Mouse (Mus musculus) liver, adult 2 months (tissue): Measurements from ENCODE around the gene Prune1. TPM values are rescaled to one million over a fixed set of nuclear protein-coding genes. Genes with fewer than 3 reads are reported as not detected.

Experiments used
- DNase-seq: peaks from one replicate; pipeline ENCODE4 v3.0.0-alpha.2; 2011; ENCODE audit warnings: low read depth, low spot score; ENCODE audit errors: extremely low read depth
- H3K27ac ChIP-seq: fragments of 200-500 bp; replicated peaks from 2 replicates; pipeline ENCODE4 v1.5.1; 2012; ENCODE audit warnings: low read depth, mild to moderate bottlenecking, control low read depth, inconsistent platforms, low read length; ENCODE audit not compliant: insufficient read depth
- H3K27me3 ChIP-seq: fragments of 200-500 bp; 2 replicates; pipeline ENCODE4 v1.6.1; 2012; ENCODE audit warnings: mild to moderate bottlenecking, moderate library complexity, low read length, inconsistent platforms; ENCODE audit not compliant: control insufficient read depth, insufficient read depth
- H3K36me3 ChIP-seq: fragments of 200-500 bp; 2 replicates; pipeline ENCODE4 v1.6.1; 2012; ENCODE audit warnings: low read length, inconsistent platforms; ENCODE audit not compliant: control insufficient read depth, insufficient read depth
- H3K4me1 ChIP-seq: fragments of 200-500 bp; 2 replicates; pipeline ENCODE4 v1.6.1; 2011; ENCODE audit warnings: low read length; ENCODE audit not compliant: control insufficient read depth, insufficient read depth
- H3K4me3 ChIP-seq: fragments of 200-500 bp; 2 replicates; pipeline ENCODE4 v1.5.1; 2011; ENCODE audit warnings: low read depth, mild to moderate bottlenecking, control low read depth, low read length, moderate library complexity; ENCODE audit not compliant: insufficient read depth
- H3K79me2 ChIP-seq: fragments of 200-500 bp; 2 replicates; pipeline ENCODE4 v1.6.1; 2012; ENCODE audit warnings: inconsistent platforms, mild to moderate bottlenecking, low read length, moderate library complexity; ENCODE audit not compliant: control insufficient read depth, insufficient read depth
- H3K9ac ChIP-seq: fragments of 200-500 bp; 2 replicates; pipeline ENCODE4 v1.6.1; 2012; ENCODE audit warnings: low read depth, mild to moderate bottlenecking, control low read depth, inconsistent platforms, low read length
- CTCF ChIP-seq: fragments of 200-500 bp; IDR thresholded peaks from 2 replicates; pipeline ENCODE4 v1.5.1; 2011; ENCODE audit warnings: low read depth, low read length, control low read depth
- POLR2A ChIP-seq: fragments of 200-500 bp; IDR thresholded peaks from 2 replicates; pipeline ENCODE4 v1.6.1; 2011; ENCODE audit warnings: low read length, control low read depth; ENCODE audit not compliant: insufficient read depth; ENCODE audit errors: extremely low read depth
- WGBS: fragments of 180-500 bp; shearing (Covaris S2); methylation state at CpG from one replicate; pipeline ENCODE4 v1.1.7; 2018; 5-methylcytosine and 5-hydroxymethylcytosine counted together
- polyA plus RNA-seq: library from polyadenylated mRNA; depleted of rRNA; stranded (reverse); fragments of >200 nt; gene quantifications from 2 replicates; pipeline ENCODE4 v1.2.3, GENCODE M21; 2012
- total RNA-seq: library from RNA; depleted of rRNA; stranded (reverse); fragments of >200 nt; gene quantifications from 2 replicates; pipeline ENCODE4 v1.2.3, GENCODE M21; 2014

Gene Prune1
- total and polyA plus RNA-seq, 2 experiments: 7.6 to 11.3 TPM

DNA sequence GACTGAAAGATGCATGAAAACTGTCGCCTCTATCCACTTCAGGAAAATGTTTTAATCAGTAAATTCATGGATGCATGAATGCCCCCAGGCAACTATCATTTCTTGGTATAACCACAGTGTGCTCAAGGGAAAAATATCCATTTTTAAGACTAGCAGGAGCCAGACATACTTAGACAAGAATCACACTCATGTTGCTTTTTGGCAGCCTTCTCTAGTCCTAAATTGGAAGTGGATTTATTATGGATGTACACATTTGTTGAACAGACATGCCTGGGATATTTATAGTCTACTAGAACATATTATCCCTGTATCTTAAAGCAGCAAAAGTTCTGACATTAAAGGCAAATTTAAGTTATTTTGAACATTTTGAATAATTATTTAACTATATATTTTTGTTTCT lies 17.2 kb downstream of the Prune1 start:
- H3K4me1 ChIP-seq: peaks cover 10% of the 10 kb centered on the region
- no peak overlapping the region for H3K4me3 ChIP-seq
- H3K9ac ChIP-seq: no peak overlapping the region
- WGBS: 89% methylated on average over 1 of the region's 1 CpGs
- H3K79me2 ChIP-seq: no peaks in the 10 kb centered on the region
- no peak overlapping the region for H3K27ac ChIP-seq
- H3K36me3 ChIP-seq: peaks cover 19% of the 10 kb centered on the region
- TF ChIP-seq POLR2A: no peak
- TF ChIP-seq CTCF: no peak
- no peaks in the 10 kb centered on the region for H3K27me3 ChIP-seq
- no peak for DNase-seq

DNA sequence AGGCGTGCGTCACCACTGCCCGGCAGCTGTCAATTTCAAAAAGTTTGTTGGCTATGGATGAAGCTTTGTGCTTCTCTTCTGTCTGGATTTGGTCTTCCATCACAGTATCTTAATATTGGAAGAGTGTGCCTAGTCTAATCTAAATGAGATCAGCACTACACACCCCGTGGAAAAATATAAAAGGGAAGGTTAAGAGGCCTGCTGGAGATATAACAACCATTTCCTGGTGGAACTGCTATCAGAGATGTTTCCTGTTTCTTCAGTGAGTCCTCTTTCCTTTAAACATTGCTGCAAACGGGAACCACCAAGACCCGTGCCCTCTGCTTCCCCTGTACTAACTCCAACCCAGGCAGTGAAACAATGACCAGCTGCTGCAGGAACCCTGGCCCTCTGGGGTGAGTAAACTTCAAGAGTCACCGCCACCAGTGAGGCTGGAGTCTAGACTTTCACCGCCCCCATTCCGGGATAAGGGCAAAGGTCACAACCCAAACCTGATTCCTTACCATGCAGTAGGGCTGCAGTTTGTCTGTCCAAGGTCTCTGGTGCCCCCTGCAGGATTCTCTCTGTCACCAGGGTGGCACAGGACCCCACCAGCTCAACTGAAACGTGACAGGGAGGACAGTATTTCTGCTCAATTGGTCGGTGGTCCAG lies 18.7 kb downstream of the Prune1 start:
- H3K79me2 ChIP-seq: no peaks in the 10 kb centered on the region
- no peaks in the 10 kb centered on the region for H3K27me3 ChIP-seq
- TF ChIP-seq POLR2A (no peak), CTCF (peak; percentile 87)
- peak overlapping the region; percentile 22 for H3K9ac ChIP-seq
- H3K36me3 ChIP-seq: peaks cover 29% of the 10 kb centered on the region
- H3K4me3 ChIP-seq: no peak overlapping the region
- H3K4me1 ChIP-seq: peaks cover 10% of the 10 kb centered on the region
- WGBS: 30% methylated on average over 11 of the region's 11 CpGs
- DNase-seq: peak; percentile 87
- H3K27ac ChIP-seq: peak overlapping the region; percentile 48

DNA sequence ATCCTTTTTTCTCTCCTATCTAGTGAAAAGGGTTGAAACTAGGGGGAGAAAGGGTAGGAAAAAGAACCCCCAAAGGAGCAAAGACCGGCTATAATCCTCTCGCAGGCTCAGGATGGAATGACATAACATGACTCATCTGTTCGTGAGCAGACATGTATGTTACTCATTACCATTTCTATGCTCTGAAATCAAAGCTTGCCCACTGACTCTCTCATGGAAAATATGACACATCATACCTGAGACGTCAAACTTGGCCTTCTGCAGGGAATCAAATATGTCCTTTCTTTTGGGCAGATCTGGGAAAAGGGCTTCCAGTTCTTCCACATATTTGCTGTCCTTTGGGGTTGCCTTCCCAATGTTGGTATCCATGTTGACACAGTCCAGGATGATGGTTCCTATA lies 19.9 kb downstream of the Prune1 start:
- Histone ChIP-seq H3K27me3 (no peaks in the 10 kb centered on the region), H3K79me2 (no peaks in the 10 kb centered on the region), H3K9ac (no peak overlapping the region), H3K27ac (no peak overlapping the region), H3K4me1 (peaks cover 7% of the 10 kb centered on the region), H3K4me3 (no peak overlapping the region), H3K36me3 (peaks cover 38% of the 10 kb centered on the region)
- no peak for TF ChIP-seq CTCF
- no peak for TF ChIP-seq POLR2A
- no peak for DNase-seq
- 94% methylated on average over 4 of the region's 4 CpGs for WGBS

DNA sequence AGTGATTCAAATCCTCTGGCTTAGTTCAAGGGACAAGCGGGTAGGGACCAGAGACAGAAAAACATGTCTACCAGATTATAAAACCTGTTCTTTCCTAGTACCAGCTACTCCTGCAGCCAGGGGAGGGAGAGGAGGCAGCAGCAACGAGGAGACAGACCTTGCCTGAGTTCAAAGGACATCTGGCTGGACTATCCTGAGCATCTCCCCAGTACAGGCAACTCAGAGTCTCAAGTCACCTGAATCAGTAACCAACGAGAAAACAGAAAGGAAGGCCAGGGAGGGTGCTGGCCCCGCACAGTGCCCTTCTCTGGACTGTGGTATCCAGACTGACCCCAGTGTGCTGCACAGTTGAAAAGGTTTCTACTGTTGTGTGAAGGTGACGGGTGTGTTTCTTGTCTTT lies 24.9 kb downstream of the Prune1 start:
- no peak overlapping the region for H3K4me3 ChIP-seq
- peaks cover 40% of the 10 kb centered on the region for H3K36me3 ChIP-seq
- DNase-seq: no peak
- WGBS: 82% methylated on average over 5 of the region's 5 CpGs
- no peaks in the 10 kb centered on the region for H3K79me2 ChIP-seq
- H3K27ac ChIP-seq: no peak overlapping the region
- no peaks in the 10 kb centered on the region for H3K27me3 ChIP-seq
- no peak for TF ChIP-seq CTCF
- TF ChIP-seq POLR2A: no peak
- no peak overlapping the region for H3K9ac ChIP-seq
- H3K4me1 ChIP-seq: no peaks in the 10 kb centered on the region

DNA sequence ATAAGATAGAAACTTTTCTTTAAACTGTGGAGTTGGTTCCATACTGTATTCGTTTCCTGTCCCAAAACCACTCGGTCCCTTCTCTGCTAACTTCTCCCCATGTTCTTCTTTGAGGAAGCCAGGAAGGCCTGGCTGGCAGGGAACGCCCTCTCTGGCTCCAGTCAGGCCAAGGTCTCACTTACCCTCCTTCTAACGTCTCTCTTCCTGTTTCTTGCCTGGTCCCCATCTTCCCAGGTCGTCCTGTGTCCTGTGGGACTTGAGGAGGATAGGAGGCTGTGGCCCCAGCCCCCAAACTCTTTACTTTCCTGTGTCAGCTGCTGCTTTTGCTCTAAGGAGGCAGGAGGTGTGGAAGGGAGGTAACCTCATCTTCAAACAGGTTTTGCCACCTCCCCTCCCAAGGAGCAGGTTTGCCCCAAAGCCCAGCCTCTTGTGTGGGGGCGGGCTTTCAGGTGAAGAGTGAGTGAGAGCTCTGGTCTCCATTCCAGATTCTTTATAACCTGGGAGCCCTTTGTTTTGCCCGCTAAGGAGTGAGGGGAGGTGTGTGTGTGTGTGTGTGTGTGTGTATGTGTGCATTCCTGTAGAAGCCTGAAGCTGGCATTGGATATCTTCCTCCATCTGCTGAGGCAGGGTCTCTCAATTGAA lies 31.0 kb downstream of the Prune1 start, which contains the start of gene Bnipl:
Gene Bnipl (minus strand): TSS at position 411 of the 642 bp plus-strand sequence.
- no peak for DNase-seq
- Histone ChIP-seq H3K79me2 (no peaks in the 10 kb centered on the region), H3K4me1 (no peaks in the 10 kb centered on the region), H3K9ac (no peak within 1 kb of the TSS), H3K4me3 (no peak within 1 kb of the TSS), H3K27ac (no peak within 1 kb of the TSS), H3K27me3 (no peaks in the 10 kb centered on the region), H3K36me3 (peaks cover 4% of the 10 kb centered on the region; the same call in 1 of the 2 replicates)
- TF ChIP-seq POLR2A (no peak), CTCF (no peak)
- 80% methylated on average over 7 of the region's 7 CpGs for WGBS

DNA sequence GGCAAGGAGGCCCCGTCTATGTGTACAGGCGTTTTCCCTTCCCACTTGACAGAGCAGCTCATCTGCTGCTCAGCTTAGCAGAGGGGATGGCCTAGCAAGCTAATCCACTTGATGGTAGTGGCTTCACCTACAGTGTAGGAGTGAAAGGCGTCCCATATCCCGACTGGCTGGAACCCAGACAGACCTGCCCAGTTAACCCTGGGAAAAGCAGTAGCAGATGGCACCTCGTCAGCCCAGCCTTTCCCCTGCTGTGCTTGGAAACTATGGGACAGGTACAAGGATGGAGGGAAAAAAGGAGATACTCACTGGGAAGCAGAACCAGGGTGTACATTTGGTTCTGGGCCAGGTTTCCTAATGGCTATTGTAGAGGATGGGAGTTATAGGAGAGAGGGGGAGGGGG lies 31.5 kb downstream of the Prune1 start:
- Histone ChIP-seq H3K4me3 (no peak overlapping the region), H3K36me3 (peaks cover 3% of the 10 kb centered on the region; the same call in 1 of the 2 replicates), H3K79me2 (no peaks in the 10 kb centered on the region), H3K27ac (no peak overlapping the region), H3K27me3 (no peaks in the 10 kb centered on the region), H3K4me1 (no peaks in the 10 kb centered on the region), H3K9ac (no peak overlapping the region)
- WGBS: 91% methylated on average over 5 of the region's 5 CpGs
- TF ChIP-seq POLR2A (no peak), CTCF (no peak)
- no peak for DNase-seq
